Mouse (Mus musculus): ENCODE measurements around the gene Pmf1. TPM values are rescaled to one million over a fixed set of nuclear protein-coding genes. Genes with fewer than 3 reads are reported as not detected.

Pmf1 gene
- polyA plus RNA-seq (2017; shearing (Covaris generic)), result 10 to 100 TPM; 62.7 to 63.7 TPM

- peak; percentile 96 for ATAC-seq
Measured at GRCm38 (mm10) chr3:88409741-88410644, at the start of gene Pmf1. Gene Pmf1, minus strand, starts transcription at chr3:88410331.

DNA sequence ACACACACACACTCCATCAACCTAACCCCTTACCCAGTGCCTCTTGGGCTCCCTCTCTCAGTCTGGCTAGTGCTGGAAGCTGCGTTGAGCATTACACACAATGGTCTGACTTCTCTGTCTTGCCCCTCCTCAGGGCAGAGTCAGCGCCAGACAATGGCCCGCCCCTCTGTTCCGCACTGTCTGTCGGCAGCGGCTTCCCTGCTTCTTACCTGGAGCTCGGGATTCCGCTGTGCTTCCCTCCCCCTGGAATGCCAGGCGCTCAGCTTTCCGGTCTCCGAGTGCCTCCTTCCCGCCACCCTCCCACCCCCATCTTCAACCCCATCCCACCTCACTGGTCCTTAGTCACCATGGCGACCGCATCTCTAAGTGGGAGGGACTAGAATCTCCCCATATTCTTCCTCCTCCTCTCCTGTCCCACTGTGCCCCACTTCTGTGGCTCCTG is 48.7 kb upstream of the Pmf1 start:
- ATAC-seq, result no peak

DNA sequence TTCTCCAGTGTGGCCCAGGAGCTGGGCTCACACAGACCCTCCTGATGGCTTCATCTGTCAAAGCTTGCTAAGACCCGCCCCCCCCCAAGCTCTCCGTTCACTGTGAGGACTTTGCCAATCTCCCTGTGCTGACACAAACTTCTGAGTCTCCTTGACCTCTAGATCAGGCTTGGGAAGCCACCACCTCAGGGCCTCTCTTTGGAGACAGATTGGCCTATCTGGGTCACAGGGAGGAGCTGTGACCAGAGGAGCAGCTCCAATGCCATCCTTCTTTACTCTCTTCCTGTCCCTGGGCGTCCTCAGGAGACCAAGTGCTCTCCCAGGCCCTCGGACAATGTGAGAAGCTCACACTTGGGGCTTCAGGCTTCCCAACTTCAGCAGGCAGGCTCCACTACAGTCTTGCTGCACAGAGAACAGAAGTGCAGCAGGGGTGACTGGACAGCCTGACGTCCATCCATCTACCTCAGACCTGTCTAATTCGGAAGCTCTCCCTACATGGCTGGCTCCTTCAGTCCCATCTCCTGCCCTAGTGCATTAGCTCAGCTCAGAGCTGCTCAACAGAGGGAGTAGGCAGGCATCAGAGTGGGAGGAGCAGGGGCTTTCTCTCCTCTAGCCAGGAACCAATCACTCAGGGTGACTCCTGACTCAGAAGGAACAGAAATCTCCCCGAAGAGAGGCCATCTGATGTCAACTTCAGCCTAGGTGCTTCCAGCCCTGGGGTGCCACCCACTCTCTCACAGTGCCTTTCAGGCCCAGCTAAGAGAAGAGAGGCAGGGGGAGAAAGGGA is 46.8 kb upstream of the Pmf1 start:
- peak; percentile 31 for ATAC-seq

DNA sequence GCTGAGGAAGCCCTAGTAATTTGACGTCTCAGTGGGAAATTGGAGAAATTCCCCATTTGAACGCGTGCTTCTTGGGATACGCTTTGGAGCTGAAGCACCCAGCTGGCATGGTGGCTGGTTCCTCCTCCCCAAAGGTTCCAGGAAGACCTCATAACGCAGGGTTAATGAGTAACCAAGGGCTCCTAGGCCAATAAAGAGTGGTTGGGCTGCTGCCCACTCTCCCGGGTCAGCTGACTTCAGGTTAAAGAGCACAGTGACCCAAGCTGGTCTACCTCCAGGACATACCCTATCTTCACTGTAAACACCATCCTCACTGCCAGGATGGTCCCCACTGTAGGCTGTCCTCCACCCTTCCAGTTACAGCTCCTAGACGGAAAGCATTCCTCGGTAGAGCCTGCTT is 46.2 kb upstream of the Pmf1 start:
- ATAC-seq, result no peak

- no peak for ATAC-seq
Measured at GRCm38 (mm10) chr3:88455588-88456264, 45.6 kb upstream of the Pmf1 start.

DNA sequence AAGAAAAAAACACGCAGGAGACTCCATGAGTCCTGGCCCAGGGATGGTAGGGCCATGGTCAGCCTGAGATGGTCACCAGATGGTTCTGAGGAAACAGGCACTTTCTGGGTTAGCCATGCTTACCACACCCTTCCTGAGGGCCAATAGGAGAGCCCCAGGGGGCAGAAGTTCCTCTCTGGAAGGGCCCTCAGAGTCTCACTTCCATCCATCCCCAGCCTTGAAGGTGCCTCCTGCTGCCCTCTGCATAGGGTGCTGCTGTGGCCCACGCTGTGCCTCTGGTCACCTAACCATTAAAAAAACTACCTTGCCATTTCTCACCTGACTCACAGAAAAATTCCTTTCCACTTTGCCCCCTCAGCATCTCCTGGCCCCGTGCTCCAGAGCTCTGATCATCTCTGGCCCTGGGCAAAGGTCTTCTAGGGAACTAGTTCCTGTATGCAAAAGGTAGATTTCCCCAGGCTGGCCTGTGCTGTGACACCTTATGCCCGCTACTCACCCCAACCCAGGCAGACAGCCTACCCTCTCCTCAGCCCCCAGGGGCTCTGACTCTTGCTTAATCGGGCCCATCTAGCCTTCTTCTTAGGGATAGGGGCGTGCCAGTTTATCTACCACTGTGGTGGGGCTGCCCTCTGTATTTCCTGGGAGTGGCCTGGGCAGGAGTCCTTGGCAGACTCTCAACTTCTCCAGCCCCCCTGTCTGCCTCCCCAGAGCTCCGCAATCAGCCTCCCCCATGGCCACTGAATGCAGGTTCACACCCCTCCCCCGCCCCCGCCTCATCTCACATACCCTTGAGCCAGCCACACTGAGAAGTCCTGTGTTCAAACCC is 44.8 kb upstream of the Pmf1 start:
- no peak for ATAC-seq

DNA sequence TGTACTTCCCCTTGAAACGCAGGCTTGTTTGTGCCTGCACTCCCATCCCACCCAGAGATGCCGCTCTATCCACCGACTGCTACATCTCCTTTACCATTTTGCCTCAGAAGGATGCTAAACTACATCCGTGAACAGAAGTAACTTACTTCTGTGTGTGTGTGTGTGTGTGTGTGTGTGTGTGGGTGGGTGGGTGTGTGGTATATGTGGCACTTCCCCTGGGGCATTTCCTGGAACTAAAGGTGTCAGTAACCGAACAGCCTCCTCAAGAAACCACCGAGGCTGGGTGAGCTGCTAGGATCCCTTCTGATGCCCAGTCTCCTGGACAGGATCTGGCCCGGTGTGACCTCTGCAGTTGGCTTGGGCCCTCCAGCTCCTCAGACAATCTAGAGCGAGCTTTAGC is 43.9 kb upstream of the Pmf1 start:
- ATAC-seq, result peak; percentile 66

DNA sequence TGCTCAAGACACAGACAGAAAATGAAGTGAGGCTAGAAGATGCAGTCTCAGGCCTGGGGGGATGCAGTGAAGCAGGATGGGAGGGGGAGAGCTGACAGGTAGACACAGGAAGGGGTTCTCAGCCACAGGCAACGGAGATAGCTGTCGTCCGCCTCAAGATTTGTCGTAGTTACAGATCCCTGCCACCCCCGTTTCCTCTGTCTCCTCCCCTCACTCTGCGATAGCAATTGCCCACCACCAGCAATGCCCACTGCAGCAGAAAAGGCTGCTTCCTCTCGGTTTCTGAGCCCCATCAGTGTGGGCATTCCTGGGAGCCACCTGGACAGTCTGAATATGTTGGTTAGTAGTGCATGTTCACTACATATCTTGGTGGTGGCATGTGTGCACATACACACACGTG is 43.2 kb upstream of the Pmf1 start:
- peak; percentile 67 for ATAC-seq

DNA sequence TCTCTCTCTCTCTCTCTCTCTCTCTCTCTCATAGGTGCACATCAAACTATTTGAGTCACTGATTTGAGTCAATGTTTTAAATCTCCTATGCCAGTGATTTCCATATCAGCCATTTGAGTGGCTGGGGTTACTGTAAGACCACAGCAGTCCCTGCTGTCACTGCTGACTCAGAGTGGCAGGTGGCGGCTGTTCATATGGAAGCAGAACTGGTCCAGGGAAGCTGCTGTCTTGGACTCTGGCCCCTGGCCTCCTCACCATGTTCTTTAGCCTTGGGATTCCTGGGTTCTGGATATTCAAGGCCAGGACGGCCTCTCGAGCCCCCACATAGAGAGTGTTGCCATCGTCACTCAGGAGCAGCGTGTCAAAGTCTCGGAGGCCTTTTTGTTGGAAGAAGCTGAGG is 42.6 kb upstream of the Pmf1 start:
- no peak for ATAC-seq

DNA sequence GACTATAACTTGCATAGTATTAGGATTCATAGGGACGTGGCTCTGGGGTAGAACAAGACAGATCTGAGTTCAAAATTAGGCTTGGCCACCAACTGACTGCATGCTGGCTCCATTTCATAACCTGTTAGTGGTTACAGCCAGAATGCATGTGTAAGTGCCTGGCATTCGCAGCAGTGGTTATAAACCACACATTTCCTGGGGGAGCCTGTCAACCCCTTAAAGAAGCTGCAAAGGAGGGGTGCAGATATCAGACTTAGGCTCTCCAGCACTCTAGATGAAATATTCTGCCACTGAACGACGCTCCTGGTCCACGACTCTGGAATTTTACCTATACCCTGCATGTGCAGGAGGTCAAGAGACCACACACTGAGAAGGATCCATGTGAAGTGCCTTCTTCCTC is 42.1 kb upstream of the Pmf1 start:
- no peak for ATAC-seq

GRCm38 (mm10) chr3:88450379-88451131 is 40.4 kb upstream of the Pmf1 start:
- no peak for ATAC-seq

GRCm38 (mm10) chr3:88449395-88450023 is 39.4 kb upstream of the Pmf1 start:
- ATAC-seq, result no peak

DNA sequence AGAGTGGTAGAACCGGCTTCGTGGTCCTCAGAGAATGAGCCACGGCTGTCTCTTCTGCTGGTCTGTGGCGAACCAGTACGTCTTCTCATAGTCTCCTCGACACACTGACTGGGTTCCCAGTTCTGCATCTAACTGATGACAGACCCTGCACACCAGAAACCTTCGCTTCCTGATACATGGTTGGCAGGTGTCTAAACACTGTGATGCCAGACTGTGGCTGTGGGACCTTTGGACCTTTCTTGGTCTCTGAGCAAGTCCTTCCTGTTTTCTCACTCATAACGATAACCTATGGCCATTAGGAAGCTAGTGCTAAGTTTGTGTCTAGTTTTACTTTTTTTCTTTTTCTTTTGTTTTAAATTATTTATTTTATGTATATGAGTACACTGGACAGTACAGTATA is 38.3 kb upstream of the Pmf1 start:
- ATAC-seq, result no peak

- ATAC-seq, result no peak
Measured at GRCm38 (mm10) chr3:88447676-88448183, 37.6 kb upstream of the Pmf1 start.

DNA sequence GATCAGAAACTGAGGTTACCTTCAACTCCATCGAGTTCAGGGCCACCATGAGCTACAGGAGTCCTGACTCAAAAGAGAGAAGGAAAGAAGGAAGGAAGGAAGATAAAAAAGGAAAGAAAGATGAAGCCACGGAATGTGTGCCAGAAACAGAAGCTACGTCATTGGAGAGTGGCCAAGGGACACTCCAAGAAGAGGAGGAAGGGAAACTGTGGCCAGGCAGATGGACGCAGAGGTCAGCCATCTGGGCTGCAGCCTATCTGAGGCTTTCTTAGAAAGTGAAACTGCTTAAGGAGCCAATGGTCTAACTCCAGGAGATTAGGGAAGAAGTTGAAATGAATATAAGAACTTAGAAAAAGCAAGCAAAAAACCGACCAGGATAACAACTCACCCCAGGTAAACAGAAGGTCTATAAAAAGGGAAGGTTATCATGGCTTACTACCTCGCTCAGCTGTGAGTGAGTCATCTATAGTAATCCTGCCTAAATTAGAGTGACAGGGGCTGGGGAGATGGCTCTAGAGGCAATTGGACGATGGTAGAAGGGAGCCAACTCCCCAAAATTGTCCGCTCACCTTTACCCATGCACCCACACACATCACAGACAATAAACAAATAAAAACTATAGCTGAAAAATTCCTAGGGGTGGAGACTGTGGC is 36.5 kb upstream of the Pmf1 start:
- no peak for ATAC-seq

- ATAC-seq, result no peak
Measured at GRCm38 (mm10) chr3:88442888-88443287, 32.8 kb upstream of the Pmf1 start.

DNA sequence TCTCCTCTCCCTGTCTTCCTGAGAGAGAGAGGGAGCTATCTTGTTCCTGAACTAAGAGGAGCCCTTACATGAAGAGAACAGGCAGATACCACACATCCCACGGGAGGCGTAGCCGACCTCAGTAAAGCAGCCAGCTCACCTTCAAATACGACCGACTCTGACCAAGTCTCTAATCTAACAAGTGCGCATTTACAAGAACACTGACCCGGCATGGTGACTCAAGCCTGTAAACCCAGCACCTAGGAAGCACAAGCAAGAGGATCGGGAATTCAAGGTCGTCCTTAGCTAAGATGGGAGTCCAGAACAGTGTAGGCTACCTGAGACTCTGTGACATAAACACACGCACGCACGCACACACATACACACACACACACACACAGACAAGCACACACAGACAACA is 32.4 kb upstream of the Pmf1 start:
- ATAC-seq, result no peak

DNA sequence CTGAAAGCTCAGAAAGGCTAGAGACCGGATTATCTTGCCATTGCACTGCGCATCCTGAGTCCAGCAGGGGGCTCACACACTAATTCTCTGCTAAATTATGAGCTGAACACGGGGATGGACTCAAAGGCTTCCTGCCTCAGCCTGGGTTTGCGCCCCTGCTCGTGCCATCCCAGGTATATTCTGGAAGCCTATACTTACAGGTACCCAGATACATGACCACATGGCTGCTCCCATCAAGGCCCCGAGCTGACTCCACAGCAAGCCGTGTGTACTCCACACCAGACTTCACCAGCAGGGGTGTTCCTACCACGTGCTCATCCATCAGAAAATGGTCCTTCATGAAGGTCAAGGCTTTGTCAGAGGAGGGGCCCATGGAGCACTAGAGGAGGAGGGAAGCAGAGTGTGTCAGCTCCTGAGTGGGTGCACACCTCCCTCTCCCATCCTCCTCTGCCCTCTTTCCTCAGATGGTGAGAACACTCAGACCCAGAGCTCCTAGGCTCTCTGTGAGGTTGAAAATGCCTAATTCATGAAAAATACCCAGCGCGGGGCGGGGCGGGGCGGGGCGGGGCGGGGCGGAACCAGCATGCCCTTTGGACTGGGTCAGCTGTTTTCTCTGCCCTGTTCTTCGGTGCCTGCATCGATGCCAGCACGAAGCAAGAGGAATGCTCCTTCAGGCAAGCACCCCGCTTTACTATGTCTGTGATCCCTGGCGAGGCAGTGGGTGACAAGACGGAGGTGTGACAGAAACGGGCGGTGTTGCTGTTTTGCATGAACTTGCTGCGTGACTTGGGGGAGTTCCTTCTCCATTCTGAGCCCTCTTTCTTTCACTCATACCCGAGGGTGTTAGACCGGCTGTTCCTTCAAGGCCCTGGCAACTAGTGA is 30.6 kb upstream of the Pmf1 start:
- peak; percentile 43 for ATAC-seq

GRCm38 (mm10) chr3:88439582-88439981 is 29.5 kb upstream of the Pmf1 start:
- ATAC-seq, result no peak
